Mouse (Mus musculus) erythroblast, embryonic 14.5 days (primary cell): ENCODE data around the gene Rxfp1. TPM values are rescaled to one million over a fixed set of nuclear protein-coding genes. Genes with fewer than 3 reads are reported as not detected.

ENCODE experiments used
- H3K27me3 ChIP-seq: 2 replicates; pipeline ENCODE4 v1.6.1; 2012; ENCODE audit warnings: inconsistent platforms; ENCODE audit not compliant: control insufficient read depth
- H3K36me3 ChIP-seq: 2 replicates; pipeline ENCODE4 v1.6.1; 2012; ENCODE audit warnings: mild to moderate bottlenecking, inconsistent platforms; ENCODE audit not compliant: control insufficient read depth
- H3K4me1 ChIP-seq: 2 replicates; pipeline ENCODE4 v1.6.1; 2012; ENCODE audit warnings: inconsistent platforms; ENCODE audit not compliant: control insufficient read depth
- H3K4me3 ChIP-seq: replicated peaks from 2 replicates; pipeline ENCODE3; 2012; ENCODE audit warnings: moderate library complexity, mild to moderate bottlenecking, inconsistent platforms
- H3K9me3 ChIP-seq: 2 replicates; pipeline ENCODE4 v1.6.1; 2012; ENCODE audit warnings: low read length, inconsistent platforms, mixed read lengths; ENCODE audit not compliant: control insufficient read depth
- GATA1 ChIP-seq: IDR thresholded peaks from 2 replicates; pipeline ENCODE4 v1.6.1; 2012; ENCODE audit warnings: low read length, inconsistent platforms, mixed read lengths
- TAL1 ChIP-seq: IDR thresholded peaks from 3 replicates; pipeline ENCODE4 v1.6.1; 2012; ENCODE audit warnings: low read length, inconsistent platforms, mixed read lengths
- polyA plus RNA-seq: library from polyadenylated mRNA; stranded (reverse); fragments of >175 nt; gene quantifications from 2 replicates; pipeline ENCODE4 v1.2.3, GENCODE M21; 2012

Rxfp1 gene
- polyA plus RNA-seq, 1 experiment: not detected

- Histone ChIP-seq H3K27me3 (no peaks in the 10 kb centered on the region), H3K4me1 (peaks cover 5% of the 10 kb centered on the region; the same call in 1 of the 2 replicates), H3K9me3 (no peaks in the 10 kb centered on the region), H3K4me3 (no peak overlapping the region), H3K36me3 (no peaks in the 10 kb centered on the region)
- TF ChIP-seq TAL1 (no peak), GATA1 (no peak)
These were observed 61.3 kb downstream of the Rxfp1 start for GRCm38 (mm10) chr3:79676411-79676810.

GRCm38 (mm10) chr3:79674641-79675040 lies 63.0 kb downstream of the Rxfp1 start:
- TF ChIP-seq GATA1 (no peak), TAL1 (no peak)
- H3K27me3 ChIP-seq: no peaks in the 10 kb centered on the region
- no peak overlapping the region for H3K4me3 ChIP-seq
- no peaks in the 10 kb centered on the region for H3K36me3 ChIP-seq
- H3K4me1 ChIP-seq: peaks cover 5% of the 10 kb centered on the region; the same call in 1 of the 2 replicates
- H3K9me3 ChIP-seq: no peaks in the 10 kb centered on the region

- no peaks in the 10 kb centered on the region for H3K36me3 ChIP-seq
- H3K9me3 ChIP-seq: no peaks in the 10 kb centered on the region
- TF ChIP-seq GATA1 (no peak), TAL1 (no peak)
- peaks cover 5% of the 10 kb centered on the region; the same call in 1 of the 2 replicates for H3K4me1 ChIP-seq
- no peaks in the 10 kb centered on the region for H3K27me3 ChIP-seq
- no peak overlapping the region for H3K4me3 ChIP-seq
These were observed 64.6 kb downstream of the Rxfp1 start for GRCm38 (mm10) chr3:79673082-79673481.

- peaks cover 5% of the 10 kb centered on the region; the same call in 1 of the 2 replicates for H3K4me1 ChIP-seq
- H3K9me3 ChIP-seq: no peaks in the 10 kb centered on the region
- no peaks in the 10 kb centered on the region for H3K36me3 ChIP-seq
- H3K27me3 ChIP-seq: no peaks in the 10 kb centered on the region
- TF ChIP-seq TAL1: no peak
- TF ChIP-seq GATA1: no peak
- H3K4me3 ChIP-seq: no peak overlapping the region
These were observed 65.5 kb downstream of the Rxfp1 start for GRCm38 (mm10) chr3:79672188-79672587.

GRCm38 (mm10) chr3:79670556-79670955 lies 67.1 kb downstream of the Rxfp1 start:
- peaks cover 5% of the 10 kb centered on the region; the same call in 1 of the 2 replicates for H3K4me1 ChIP-seq
- TF ChIP-seq GATA1 (no peak), TAL1 (no peak)
- no peaks in the 10 kb centered on the region for H3K36me3 ChIP-seq
- no peak overlapping the region for H3K4me3 ChIP-seq
- H3K27me3 ChIP-seq: no peaks in the 10 kb centered on the region
- H3K9me3 ChIP-seq: no peaks in the 10 kb centered on the region

- Histone ChIP-seq H3K9me3 (no peaks in the 10 kb centered on the region), H3K4me3 (no peak overlapping the region), H3K36me3 (no peaks in the 10 kb centered on the region), H3K4me1 (no peaks in the 10 kb centered on the region), H3K27me3 (no peaks in the 10 kb centered on the region; the same call in 1 of the 2 replicates)
- TF ChIP-seq TAL1 (no peak), GATA1 (no peak)
These were observed 72.8 kb downstream of the Rxfp1 start for GRCm38 (mm10) chr3:79664787-79665408.

GRCm38 (mm10) chr3:79656682-79657081 lies 81.0 kb downstream of the Rxfp1 start:
- no peaks in the 10 kb centered on the region for H3K9me3 ChIP-seq
- no peaks in the 10 kb centered on the region; the same call in 1 of the 2 replicates for H3K27me3 ChIP-seq
- no peaks in the 10 kb centered on the region for H3K4me1 ChIP-seq
- no peak overlapping the region for H3K4me3 ChIP-seq
- TF ChIP-seq GATA1: no peak
- TF ChIP-seq TAL1: no peak
- no peaks in the 10 kb centered on the region for H3K36me3 ChIP-seq

GRCm38 (mm10) chr3:79652129-79652528 lies 85.6 kb downstream of the Rxfp1 start:
- H3K4me3 ChIP-seq: no peak overlapping the region
- no peaks in the 10 kb centered on the region for H3K4me1 ChIP-seq
- TF ChIP-seq GATA1 (no peak), TAL1 (no peak)

GRCm38 (mm10) chr3:79629416-79629730 lies 108.3 kb downstream of the Rxfp1 start, which contains the start of gene Etfdh:
TSS of gene Etfdh (minus strand) at chr3:79629500.
- Histone ChIP-seq H3K27me3 (no peaks in the 10 kb centered on the region), H3K36me3 (peaks cover 31% of the 10 kb centered on the region), H3K9me3 (peaks cover 7% of the 10 kb centered on the region), H3K4me1 (peaks cover 26% of the 10 kb centered on the region), H3K4me3 (peak within 1 kb of the TSS; percentile 82)
- no peak for TF ChIP-seq GATA1
- no peak for TF ChIP-seq TAL1

More at GRCm38 (mm10) chr3:79652129-79652528, 85.6 kb downstream of the Rxfp1 start:
- Histone ChIP-seq H3K27me3 (peaks cover 2% of the 10 kb centered on the region), H3K9me3 (no peaks in the 10 kb centered on the region), H3K36me3 (no peaks in the 10 kb centered on the region)
